Mouse (Mus musculus): ENCODE measurements at regions not wholly inside any gene's neighbourhood (a gene's known extent, or its start where the extent isn't known, plus 50 kb on each side); places are given as distances from the start of the nearest gene placed in this dataset.
A peak's percentile ranks its signal among the peaks of the same experiment; 100 is the strongest.
"Not testable (repeated sequence)": the region's sequence is repeated elsewhere in the genome, so short reads cannot be mapped to it uniquely, and the experiment has no call there.

- H3K27me3 ChIP-seq (ENCODE audit: insufficient read depth, low read length), result no peaks in the 10 kb centered on the region
- WGBS, result 83% methylated on average over 5 of the region's 5 CpGs
- no peak for TF ChIP-seq CTCF (IDR thresholded peaks at IDR 0.05; ENCODE audit: low read depth)
- no peaks in the 10 kb centered on the region for H3K36me3 ChIP-seq (ENCODE audit: insufficient read depth)
- H3K9ac ChIP-seq, result no peak overlapping the region
- H3K4me3 ChIP-seq (ENCODE audit: low read depth, low read length), result no peak overlapping the region
- H3K4me1 ChIP-seq (ENCODE audit: insufficient read depth), result no peaks in the 10 kb centered on the region
- no peak overlapping the region for H3K4me2 ChIP-seq (ENCODE audit: low read depth)
- no peak overlapping the region for H3K27ac ChIP-seq (ENCODE audit: low read depth, low read length)
- ATAC-seq (no peak), DNase-seq (no peak)
- H3K9me3 ChIP-seq (ENCODE audit: low read length), result no peaks in the 10 kb centered on the region
Measured at GRCm38 (mm10) chr10:104684717-104685336, 491.0 kb downstream of the Gm4340 start.

DNA sequence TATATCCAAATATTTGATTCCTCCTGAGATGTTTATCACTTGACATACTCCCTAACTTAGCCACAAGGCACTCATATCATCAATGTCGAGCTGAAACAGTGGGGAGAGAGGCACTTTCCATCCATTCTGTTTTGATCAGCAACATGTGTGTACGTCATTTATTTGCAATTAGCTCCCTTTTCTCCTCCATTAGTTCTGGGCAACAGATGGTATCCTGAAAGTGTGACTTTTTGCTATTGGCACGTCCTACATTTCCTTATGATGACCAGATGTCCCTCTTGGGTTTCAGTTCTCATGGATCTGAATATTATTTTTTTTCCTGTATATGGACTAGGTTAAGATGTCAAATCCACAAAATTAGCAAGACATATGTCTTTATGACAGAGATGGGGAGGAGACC is 492.0 kb downstream of the Gm4340 start:
- Histone ChIP-seq H3K27me3 (ENCODE audit: insufficient read depth, low read length) (no peaks in the 10 kb centered on the region), H3K4me2 (ENCODE audit: low read depth) (no peak overlapping the region), H3K27ac (ENCODE audit: low read depth, low read length) (no peak overlapping the region), H3K4me3 (ENCODE audit: low read depth, low read length) (no peak overlapping the region), H3K9ac (no peak overlapping the region), H3K9me3 (ENCODE audit: low read length) (no peaks in the 10 kb centered on the region), H3K36me3 (ENCODE audit: insufficient read depth) (no peaks in the 10 kb centered on the region), H3K4me1 (ENCODE audit: insufficient read depth) (no peaks in the 10 kb centered on the region)
- TF ChIP-seq CTCF (IDR thresholded peaks at IDR 0.05; ENCODE audit: low read depth), result no peak
- 43% methylated on average over 3 of the region's 3 CpGs for WGBS
- DNase-seq (peak; percentile 36), ATAC-seq (no peak)

DNA sequence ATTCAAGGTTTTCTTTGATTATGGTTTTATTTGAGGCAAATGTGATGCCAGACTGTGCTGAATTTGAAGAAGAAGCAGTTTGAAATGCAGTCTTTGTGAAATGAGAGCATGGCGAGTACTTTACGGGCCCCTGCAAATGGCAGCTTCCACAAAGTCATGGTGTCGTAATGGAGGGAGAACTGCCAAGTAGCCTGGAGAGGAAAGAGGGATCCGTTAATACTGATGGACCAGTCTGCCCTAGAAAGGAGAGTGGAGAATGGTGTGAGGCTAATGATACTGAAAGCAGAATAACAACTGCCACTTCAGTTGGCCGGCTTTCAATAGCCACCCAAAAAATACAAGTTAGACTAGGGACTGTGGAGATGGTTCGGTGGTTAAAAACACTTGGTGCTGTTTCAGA is 492.8 kb downstream of the Gm4340 start:
- Histone ChIP-seq H3K27me3 (ENCODE audit: insufficient read depth, low read length) (no peaks in the 10 kb centered on the region), H3K9ac (no peak overlapping the region), H3K36me3 (ENCODE audit: insufficient read depth) (no peaks in the 10 kb centered on the region), H3K9me3 (ENCODE audit: low read length) (no peaks in the 10 kb centered on the region), H3K4me3 (ENCODE audit: low read depth, low read length) (no peak overlapping the region), H3K27ac (ENCODE audit: low read depth, low read length) (no peak overlapping the region), H3K4me1 (ENCODE audit: insufficient read depth) (no peaks in the 10 kb centered on the region), H3K4me2 (ENCODE audit: low read depth) (no peak overlapping the region)
- ATAC-seq, result peak; percentile 54; the same call in 1 of the 2 replicates
- DNase-seq, result peak; percentile 54
- no peak for TF ChIP-seq CTCF (IDR thresholded peaks at IDR 0.05; ENCODE audit: low read depth)
- WGBS, result 30% methylated on average over 6 of the region's 6 CpGs

DNA sequence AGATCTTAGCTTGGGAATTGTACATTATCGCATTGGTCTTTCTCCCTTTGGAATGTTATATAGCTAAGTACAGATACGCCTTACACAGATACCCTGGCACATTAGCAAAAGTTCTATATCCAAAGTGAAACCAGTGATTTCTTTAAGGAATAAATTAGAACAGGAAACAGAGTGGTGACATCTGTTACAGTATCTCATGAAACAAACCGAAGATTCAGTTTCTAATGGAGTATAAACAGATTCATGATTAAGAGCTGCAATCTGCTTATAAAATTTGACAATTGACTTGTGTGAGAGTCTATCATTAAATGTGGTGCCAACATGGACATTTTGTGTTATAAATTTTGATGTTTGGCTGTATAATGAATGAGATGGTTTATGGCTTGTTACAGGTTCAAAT is 501.1 kb downstream of the Gm4340 start:
- DNase-seq (no peak), ATAC-seq (no peak; the same call in 1 of the 2 replicates)
- H3K36me3 ChIP-seq (ENCODE audit: insufficient read depth), result no peaks in the 10 kb centered on the region
- no peak for TF ChIP-seq CTCF (IDR thresholded peaks at IDR 0.05; ENCODE audit: low read depth)
- H3K4me3 ChIP-seq (ENCODE audit: low read depth, low read length), result no peak overlapping the region
- no peak overlapping the region for H3K4me2 ChIP-seq (ENCODE audit: low read depth)
- no peaks in the 10 kb centered on the region for H3K27me3 ChIP-seq (ENCODE audit: insufficient read depth, low read length)
- 66% methylated on average over 3 of the region's 3 CpGs for WGBS
- H3K9ac ChIP-seq, result no peak overlapping the region
- no peaks in the 10 kb centered on the region for H3K4me1 ChIP-seq (ENCODE audit: insufficient read depth)
- no peaks in the 10 kb centered on the region for H3K9me3 ChIP-seq (ENCODE audit: low read length)
- no peak overlapping the region for H3K27ac ChIP-seq (ENCODE audit: low read depth, low read length)

- no peak for TF ChIP-seq CTCF (IDR thresholded peaks at IDR 0.05; ENCODE audit: low read depth)
- Histone ChIP-seq H3K36me3 (ENCODE audit: insufficient read depth) (no peaks in the 10 kb centered on the region), H3K9ac (no peak overlapping the region), H3K27me3 (ENCODE audit: insufficient read depth, low read length) (no peaks in the 10 kb centered on the region), H3K9me3 (ENCODE audit: low read length) (no peaks in the 10 kb centered on the region), H3K27ac (ENCODE audit: low read depth, low read length) (no peak overlapping the region), H3K4me3 (ENCODE audit: low read depth, low read length) (no peak overlapping the region), H3K4me1 (ENCODE audit: insufficient read depth) (no peaks in the 10 kb centered on the region), H3K4me2 (ENCODE audit: low read depth) (no peak overlapping the region)
- peak; percentile 84 for ATAC-seq
- peak; percentile 34 for DNase-seq
Measured at GRCm38 (mm10) chr10:104708926-104709325, 515.1 kb downstream of the Gm4340 start.

DNA sequence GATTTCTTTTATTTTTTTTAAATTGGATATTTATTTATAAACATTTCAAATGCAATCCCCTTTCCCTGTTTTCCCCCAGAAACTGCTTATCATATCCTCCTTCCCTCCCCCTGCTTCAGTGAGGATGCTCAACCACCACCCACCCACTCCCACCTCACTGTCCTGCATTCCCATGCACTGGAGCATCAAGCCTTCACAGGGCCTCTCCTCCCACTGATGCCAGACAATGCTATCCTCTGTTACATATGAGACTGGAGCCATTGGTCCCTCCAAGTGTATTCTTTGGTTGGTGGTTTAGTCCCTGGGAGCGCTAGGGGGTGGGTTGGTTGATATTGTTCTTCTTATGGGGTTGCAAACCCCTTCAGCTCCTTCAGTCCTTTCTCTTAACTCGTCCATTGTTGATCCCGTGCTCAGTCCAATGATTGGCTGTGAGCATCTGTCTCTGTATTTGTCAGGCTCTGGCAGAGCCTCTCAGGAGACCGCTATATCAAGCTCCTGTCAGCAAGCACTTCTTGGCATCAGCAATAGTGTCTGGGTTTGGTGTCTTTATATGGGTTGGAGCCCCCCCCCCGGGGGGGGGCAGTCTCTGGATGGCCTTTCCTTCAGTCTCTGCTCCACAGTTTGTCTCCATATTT is 519.6 kb downstream of the Gm4340 start:
- not testable (repeated sequence) for DNase-seq; H3K4me2 ChIP-seq (ENCODE audit: low read depth); H3K27ac ChIP-seq (ENCODE audit: low read depth, low read length); H3K4me3 ChIP-seq (ENCODE audit: low read depth, low read length); H3K27me3 ChIP-seq (ENCODE audit: insufficient read depth, low read length); H3K9me3 ChIP-seq (ENCODE audit: low read length); H3K36me3 ChIP-seq (ENCODE audit: insufficient read depth); H3K4me1 ChIP-seq (ENCODE audit: insufficient read depth); ATAC-seq; H3K9ac ChIP-seq
- 47% methylated on average over 5 of the region's 5 CpGs for WGBS

All from forebrain, postnatal 0 days (tissue).